Mouse (Mus musculus): ENCODE measurements around the gene Fbn1.

The Fbn1 gene

DNA sequence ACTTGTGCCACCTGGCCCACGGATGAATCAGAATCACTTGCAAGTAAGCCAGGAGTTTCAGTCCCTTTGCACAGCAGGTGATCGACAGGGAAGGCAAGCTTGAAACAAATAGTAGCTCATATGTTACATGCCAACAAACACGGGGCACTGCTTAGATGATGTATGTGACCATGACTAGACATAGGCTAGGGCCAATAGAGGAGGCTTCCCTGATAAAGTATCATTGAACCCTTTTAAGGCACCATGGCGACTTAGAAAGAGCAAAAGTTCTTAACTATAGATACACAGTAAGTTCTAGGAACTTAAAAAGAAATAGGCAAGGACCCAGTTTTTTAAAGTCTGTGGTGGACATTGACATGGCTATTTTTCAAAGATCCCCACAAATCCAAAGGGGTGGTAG lies at the start of gene Fbn1:
TSS of gene Fbn1 (minus strand) at position 101 of the 400 bp plus-strand sequence.
- DNase-seq (ENCODE audit: low read depth, low spot score) = no peak

- no peak for DNase-seq (ENCODE audit: low read depth, low spot score)
Observed at GRCm38 (mm10) chr2:125555830-125556229, 48.0 kb upstream of the Fbn1 start.

GRCm38 (mm10) chr2:125548806-125549578 lies 41.2 kb upstream of the Fbn1 start:
- no peak for DNase-seq (ENCODE audit: low read depth, low spot score)

DNA sequence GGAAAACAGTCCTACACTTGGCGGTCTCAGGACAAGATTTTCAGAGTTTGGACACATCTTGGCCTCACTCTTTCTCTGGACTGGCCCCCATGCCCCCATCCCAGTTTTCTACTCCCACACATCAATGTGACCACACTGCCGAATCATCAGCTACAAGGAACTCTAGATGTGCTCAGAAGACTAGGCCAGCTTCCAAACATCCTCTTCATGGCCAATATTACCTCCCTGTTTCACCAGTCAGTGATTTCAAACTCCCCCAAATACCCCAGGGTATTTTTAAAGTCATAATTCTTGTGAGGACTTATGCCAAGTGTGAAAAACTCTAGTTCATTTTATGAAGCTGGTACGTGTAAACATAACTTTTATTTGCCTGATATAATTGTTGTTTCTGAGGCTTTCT lies 37.2 kb upstream of the Fbn1 start:
- DNase-seq (ENCODE audit: low read depth, low spot score) = no peak

GRCm38 (mm10) chr2:125543646-125544045 lies 35.9 kb upstream of the Fbn1 start:
- no peak for DNase-seq (ENCODE audit: low read depth, low spot score)

DNA sequence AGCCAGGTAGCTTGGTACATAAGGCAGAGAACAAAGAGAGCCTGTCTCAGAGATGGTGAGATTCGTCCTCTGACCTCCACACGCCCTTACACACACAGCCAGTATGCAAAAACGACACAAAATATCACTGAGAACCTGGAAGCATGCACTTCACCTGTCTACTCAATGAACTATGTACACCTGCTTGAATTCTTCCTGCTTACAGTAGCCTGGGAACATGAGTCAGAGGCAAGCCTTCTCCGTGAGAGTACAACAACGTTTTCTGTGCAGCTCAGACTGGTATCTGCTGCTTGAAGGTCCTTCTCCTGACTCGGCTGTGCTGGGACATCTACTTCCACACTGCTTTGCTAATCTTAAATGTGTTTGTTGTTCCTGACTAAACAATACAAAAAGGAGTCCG lies 33.7 kb upstream of the Fbn1 start:
- no peak for DNase-seq (ENCODE audit: low read depth, low spot score)

DNA sequence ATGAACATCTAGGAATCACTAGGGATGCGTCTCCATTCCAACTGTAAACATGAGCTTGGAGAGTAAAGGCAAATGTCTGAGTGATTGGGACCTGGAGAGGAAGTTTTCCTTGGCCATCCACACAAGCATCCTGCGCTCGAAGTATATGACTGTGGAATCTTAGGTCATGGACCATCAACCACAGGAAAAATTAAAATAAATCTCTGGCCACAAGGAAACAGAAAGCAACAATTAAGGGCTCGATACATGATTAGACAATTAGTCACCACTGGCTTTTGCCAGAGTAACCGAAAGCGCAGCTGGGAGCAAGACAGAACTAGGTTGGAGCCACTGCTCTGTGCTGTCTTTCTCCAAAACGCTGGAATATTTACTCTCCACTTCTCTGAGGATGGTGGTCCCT lies 32.8 kb upstream of the Fbn1 start:
- no peak for DNase-seq (ENCODE audit: low read depth, low spot score)

DNA sequence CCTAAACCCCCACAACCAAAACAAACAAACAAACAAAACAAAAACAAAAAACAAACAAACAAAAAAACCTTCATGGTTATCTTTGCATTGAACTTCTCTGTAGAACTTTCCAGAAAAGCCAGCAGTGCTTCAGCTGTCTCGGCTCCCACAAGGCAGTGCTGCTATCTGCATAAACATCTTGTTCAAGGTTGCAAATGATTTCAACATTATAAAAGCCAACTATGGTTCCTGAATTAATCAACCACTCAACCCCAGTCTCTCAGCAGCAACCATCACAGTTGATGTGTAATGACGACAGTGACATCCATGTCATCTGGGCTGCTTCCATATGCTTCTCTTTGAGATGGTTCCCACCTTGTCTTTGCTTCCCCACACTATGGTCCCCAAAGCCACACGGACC lies 31.8 kb upstream of the Fbn1 start:
- DNase-seq (ENCODE audit: low read depth, low spot score) = no peak

DNA sequence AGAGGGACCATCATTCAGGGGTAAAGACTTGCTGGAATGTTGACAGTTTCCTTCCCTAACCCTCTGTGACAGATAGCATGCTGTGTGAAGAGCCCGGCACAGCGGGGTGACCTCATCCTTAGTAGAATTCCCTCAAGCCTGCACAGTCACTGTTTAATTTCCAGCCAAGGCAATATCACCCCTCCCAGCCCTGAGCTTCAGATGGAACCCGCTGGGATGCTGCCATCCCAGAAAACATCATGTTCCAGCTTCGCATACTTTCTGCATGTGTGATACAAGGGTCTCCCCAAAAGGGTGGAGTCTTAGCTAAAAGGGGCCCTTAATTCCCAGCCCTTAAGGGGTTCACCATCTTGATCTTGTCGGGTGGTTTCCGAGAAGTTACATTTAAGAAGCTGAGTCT lies 22.9 kb upstream of the Fbn1 start:
- DNase-seq (ENCODE audit: low read depth, low spot score) = no peak

GRCm38 (mm10) chr2:125526566-125526965 lies 18.8 kb upstream of the Fbn1 start:
- no peak for DNase-seq (ENCODE audit: low read depth, low spot score)

GRCm38 (mm10) chr2:125525484-125525883 lies 17.7 kb upstream of the Fbn1 start:
- DNase-seq (ENCODE audit: low read depth, low spot score) = no peak

DNA sequence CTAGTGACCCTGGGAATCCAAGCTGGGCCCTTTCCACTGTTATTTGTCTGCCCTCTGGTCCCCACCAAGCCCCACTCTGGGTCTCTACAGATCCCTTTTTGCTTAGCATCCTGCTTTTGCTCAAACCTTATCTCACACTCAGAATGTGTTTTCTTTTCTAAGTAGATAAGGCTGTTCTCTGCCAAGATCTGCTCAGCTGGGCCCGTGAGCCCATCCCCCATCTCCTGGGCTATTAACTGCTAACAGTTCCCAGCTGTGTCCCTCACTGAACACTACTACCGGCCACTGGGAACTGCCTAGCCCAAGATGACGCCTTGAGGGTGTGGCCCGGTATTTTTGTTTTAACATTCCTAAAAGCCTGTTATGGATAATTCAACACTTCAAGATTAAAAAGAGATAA lies 8.8 kb upstream of the Fbn1 start:
- DNase-seq (ENCODE audit: low read depth, low spot score) = no peak

GRCm38 (mm10) chr2:125515291-125516057 lies 7.7 kb upstream of the Fbn1 start:
- no peak for DNase-seq (ENCODE audit: low read depth, low spot score)

- no peak for DNase-seq (ENCODE audit: low read depth, low spot score)
Observed at GRCm38 (mm10) chr2:125514391-125514790, 6.6 kb upstream of the Fbn1 start.

GRCm38 (mm10) chr2:125512544-125512943 lies 4.8 kb upstream of the Fbn1 start:
- no peak for DNase-seq (ENCODE audit: low read depth, low spot score)

DNA sequence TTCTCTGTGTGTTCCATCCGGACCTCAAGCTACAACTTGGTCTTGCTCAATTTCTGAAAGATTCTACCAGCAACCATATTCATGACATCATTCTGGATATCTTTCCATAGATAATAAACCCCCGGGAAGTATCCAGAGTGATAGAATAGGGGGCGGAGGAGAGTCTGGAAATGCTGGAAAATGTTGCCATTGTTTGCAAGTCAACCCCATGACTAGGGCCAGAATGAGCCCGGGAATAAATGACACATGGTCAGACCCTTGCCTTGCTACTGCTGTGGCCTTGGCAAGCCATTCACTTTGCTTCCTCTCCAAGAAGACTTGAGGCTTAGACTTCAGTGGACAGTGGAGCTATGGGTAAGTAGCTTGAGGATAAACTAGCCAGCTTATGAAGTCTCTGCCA lies 4.1 kb upstream of the Fbn1 start:
- DNase-seq (ENCODE audit: low read depth, low spot score) = no peak

GRCm38 (mm10) chr2:125510752-125511151 lies 3.0 kb upstream of the Fbn1 start:
- DNase-seq (ENCODE audit: low read depth, low spot score) = no peak

GRCm38 (mm10) chr2:125508381-125508780 lies 588 bp upstream of the Fbn1 start:
- DNase-seq (ENCODE audit: low read depth, low spot score) = no peak

GRCm38 (mm10) chr2:125506316-125507054 lies 1.3 kb downstream of the Fbn1 start:
- no peak for DNase-seq (ENCODE audit: low read depth, low spot score)

GRCm38 (mm10) chr2:125505746-125506315 lies 2.0 kb downstream of the Fbn1 start:
- DNase-seq (ENCODE audit: low read depth, low spot score) = no peak

DNA sequence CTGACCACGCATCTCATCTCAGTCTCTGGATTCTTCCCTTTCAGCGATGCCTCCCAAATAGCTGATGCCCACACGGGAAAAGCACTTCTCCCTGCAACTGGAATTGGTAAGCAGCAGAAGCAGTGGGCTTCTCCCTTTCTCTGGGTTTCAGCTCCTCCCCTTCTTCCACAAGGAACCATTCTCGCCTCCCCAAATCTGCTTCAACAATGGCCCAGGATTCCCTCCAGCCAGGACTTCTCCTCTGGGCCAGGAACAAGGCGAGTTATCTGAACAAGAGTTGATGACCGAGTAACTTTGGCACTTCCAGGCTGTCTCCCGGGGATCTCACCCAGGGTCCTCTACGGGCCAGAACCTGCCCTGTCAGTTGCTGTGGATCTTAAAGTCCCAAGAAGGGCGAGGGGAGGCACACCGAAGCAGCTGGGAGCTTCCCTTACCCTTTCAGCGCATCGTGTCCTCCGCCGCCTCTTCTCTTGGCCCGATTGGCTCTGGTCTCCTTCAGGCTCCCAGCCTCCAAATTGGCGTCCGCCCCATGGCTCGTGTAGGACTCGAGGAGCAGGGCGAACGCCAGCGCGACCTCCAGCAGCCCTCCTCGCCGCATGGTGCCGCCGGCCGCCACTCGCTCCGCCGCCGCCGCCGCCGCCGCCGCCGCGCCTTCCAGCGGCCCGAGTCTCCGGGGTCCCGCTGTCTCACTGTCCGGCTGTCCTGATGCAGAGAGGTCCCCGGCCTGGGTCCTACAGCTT lies 2.6 kb downstream of the Fbn1 start, which contains the start of gene Gm9913:
TSS of gene Gm9913 (plus strand) at position 84 of the 740 bp plus-strand sequence.
- no peak for DNase-seq (ENCODE audit: low read depth, low spot score)
